Mouse (Mus musculus) intestine, embryonic 16.5 days (tissue): Measurements from ENCODE around the gene Slitrk4. TPM values are rescaled to one million over a fixed set of nuclear protein-coding genes. Genes with fewer than 3 reads are reported as not detected.
A peak's percentile ranks its signal among the peaks of the same experiment; 100 is the strongest.

Experiments
- ATAC-seq: fragments of 200-750 bp; cut with Nextera tagmentation; 2 replicates; pipeline ENCODE4 v1.8.0; 2017; ENCODE audit warnings: moderate TSS enrichment, moderate library complexity
- H3K27ac ChIP-seq: fragments of 300-500 bp; sonication (generic); 2 replicates; pipeline ENCODE4 v1.5.1; 2014; ENCODE audit warnings: mild to moderate bottlenecking, low read length
- H3K27me3 ChIP-seq: fragments of 300-500 bp; sonication (generic); replicated peaks from 2 replicates; pipeline ENCODE4 v1.6.1; 2014; ENCODE audit warnings: low read length, control low read depth, mixed read lengths; ENCODE audit not compliant: control insufficient read depth, insufficient read depth
- H3K36me3 ChIP-seq: fragments of 300-500 bp; sonication (generic); 2 replicates; pipeline ENCODE4 v1.6.1; 2014; ENCODE audit warnings: low read length, control low read depth; ENCODE audit not compliant: control insufficient read depth, insufficient read depth
- H3K4me1 ChIP-seq: fragments of 300-500 bp; sonication (generic); 2 replicates; pipeline ENCODE4 v1.6.1; 2014; ENCODE audit warnings: low read length, control low read depth, mixed read lengths; ENCODE audit not compliant: control insufficient read depth, insufficient read depth
- H3K4me2 ChIP-seq: fragments of 300-500 bp; sonication (generic); 2 replicates; pipeline ENCODE4 v1.6.1; 2014; ENCODE audit warnings: low read depth, low read length, control low read depth
- H3K4me3 ChIP-seq: fragments of 300-500 bp; sonication (generic); 2 replicates; pipeline ENCODE4 v1.5.1; 2014; ENCODE audit warnings: mild to moderate bottlenecking, low read length
- H3K9ac ChIP-seq: fragments of 300-500 bp; sonication (generic); 2 replicates; pipeline ENCODE4 v1.6.1; 2014; ENCODE audit warnings: low read depth, low read length
- H3K9me3 ChIP-seq: fragments of 300-500 bp; sonication (generic); 2 replicates; pipeline ENCODE4 v1.6.1; 2016; ENCODE audit warnings: low read length, control low read depth; ENCODE audit not compliant: control insufficient read depth
- WGBS: fragments of 180-500 bp; shearing (Covaris S2); extraction: QIAGEN DNeasy Blood & Tissue Kit; methylation state at CpG from one replicate; pipeline ENCODE4 v1.1.7; 2014; 5-methylcytosine and 5-hydroxymethylcytosine counted together
- polyA plus RNA-seq: library from polyadenylated mRNA; unstranded; fragments of >200 nt; fragmentation: Nextera tagmentation; extraction: Ambion mirVana; gene quantifications from 2 replicates; pipeline ENCODE4 v1.2.1, GENCODE M21; 2015

The Slitrk4 gene
- 2.2 and 2.3 TPM in 2 replicates for polyA plus RNA-seq

- H3K4me2 ChIP-seq, result peak within 1 kb of the TSS; percentile 70
- peak; percentile 71 for ATAC-seq
- H3K36me3 ChIP-seq, result no peaks in the 10 kb centered on the region
- WGBS, result 10% methylated on average over 54 of the region's 54 CpGs
- H3K27me3 ChIP-seq, result no peaks in the 10 kb centered on the region
- H3K9ac ChIP-seq, result peak within 1 kb of the TSS; percentile 49
- H3K9me3 ChIP-seq, result no peaks in the 10 kb centered on the region
- H3K4me3 ChIP-seq, result peak within 1 kb of the TSS; percentile 49
- H3K27ac ChIP-seq, result no peak within 1 kb of the TSS
- H3K4me1 ChIP-seq, result no peaks in the 10 kb centered on the region
These were observed at the start of gene Slitrk4 for GRCm38 (mm10) chrX:64276290-64277125. Gene Slitrk4 (minus strand): TSS chrX:64276996.

DNA sequence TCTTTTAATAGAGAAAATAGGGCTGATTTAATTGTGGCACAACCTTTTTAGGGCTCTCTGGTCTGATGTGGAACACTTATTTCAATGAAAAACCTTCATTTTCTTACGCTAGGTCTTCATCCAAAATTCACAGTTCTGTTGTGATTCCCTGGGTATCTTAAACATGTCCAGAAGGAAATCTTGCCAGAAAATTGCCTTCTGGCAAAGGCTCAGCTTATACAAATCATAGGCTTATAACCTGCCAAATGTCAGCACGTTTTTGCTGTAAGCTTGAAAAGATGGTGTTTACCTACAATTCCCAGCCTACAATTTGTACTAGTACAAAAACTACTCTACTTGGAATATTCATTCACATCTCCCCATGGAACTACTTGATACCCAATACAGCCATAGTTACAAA lies 42.7 kb upstream of the Slitrk4 start:
- H3K9ac ChIP-seq, result no peak overlapping the region
- no peaks in the 10 kb centered on the region for H3K9me3 ChIP-seq
- no peak overlapping the region for H3K27ac ChIP-seq
- H3K4me3 ChIP-seq, result no peak overlapping the region
- 70% methylated on average over 2 of the region's 2 CpGs for WGBS
- no peak for ATAC-seq
- H3K4me2 ChIP-seq, result no peak overlapping the region
- no peaks in the 10 kb centered on the region for H3K36me3 ChIP-seq
- H3K27me3 ChIP-seq, result no peaks in the 10 kb centered on the region
- H3K4me1 ChIP-seq, result no peaks in the 10 kb centered on the region

DNA sequence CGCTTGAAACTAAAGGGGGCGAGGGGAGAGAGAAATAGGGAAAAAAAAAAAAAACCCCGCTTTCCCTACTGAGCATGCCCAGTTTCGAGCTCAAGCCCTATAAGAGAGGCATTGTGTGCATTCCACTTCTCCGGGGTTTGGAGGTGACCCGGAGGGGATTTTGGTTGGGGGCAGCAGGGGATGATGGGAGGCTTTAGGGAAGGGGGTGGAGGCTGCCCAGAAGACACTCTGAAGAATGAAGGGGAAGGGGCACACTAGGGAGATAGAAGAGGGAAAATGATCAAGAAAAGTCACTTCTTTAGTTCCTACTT lies 1.1 kb upstream of the Slitrk4 start:
- no peaks in the 10 kb centered on the region for H3K4me1 ChIP-seq
- ATAC-seq, result no peak
- no peak overlapping the region for H3K9ac ChIP-seq
- 19% methylated on average over 6 of the region's 6 CpGs for WGBS
- no peak overlapping the region; the same call in 1 of the 2 replicates for H3K4me2 ChIP-seq
- no peak overlapping the region for H3K4me3 ChIP-seq
- H3K27ac ChIP-seq, result no peak overlapping the region
- no peaks in the 10 kb centered on the region for H3K27me3 ChIP-seq
- H3K36me3 ChIP-seq, result no peaks in the 10 kb centered on the region
- no peaks in the 10 kb centered on the region for H3K9me3 ChIP-seq

- 0 out of 2 replicates have a peak overlapping the region, but pooled peaks have one; percentile 49 for H3K9ac ChIP-seq
- WGBS, result 12% methylated on average over 13 of the region's 22 CpGs
These were observed 562 bp upstream of the Slitrk4 start for GRCm38 (mm10) chrX:64277126-64277990.

DNA sequence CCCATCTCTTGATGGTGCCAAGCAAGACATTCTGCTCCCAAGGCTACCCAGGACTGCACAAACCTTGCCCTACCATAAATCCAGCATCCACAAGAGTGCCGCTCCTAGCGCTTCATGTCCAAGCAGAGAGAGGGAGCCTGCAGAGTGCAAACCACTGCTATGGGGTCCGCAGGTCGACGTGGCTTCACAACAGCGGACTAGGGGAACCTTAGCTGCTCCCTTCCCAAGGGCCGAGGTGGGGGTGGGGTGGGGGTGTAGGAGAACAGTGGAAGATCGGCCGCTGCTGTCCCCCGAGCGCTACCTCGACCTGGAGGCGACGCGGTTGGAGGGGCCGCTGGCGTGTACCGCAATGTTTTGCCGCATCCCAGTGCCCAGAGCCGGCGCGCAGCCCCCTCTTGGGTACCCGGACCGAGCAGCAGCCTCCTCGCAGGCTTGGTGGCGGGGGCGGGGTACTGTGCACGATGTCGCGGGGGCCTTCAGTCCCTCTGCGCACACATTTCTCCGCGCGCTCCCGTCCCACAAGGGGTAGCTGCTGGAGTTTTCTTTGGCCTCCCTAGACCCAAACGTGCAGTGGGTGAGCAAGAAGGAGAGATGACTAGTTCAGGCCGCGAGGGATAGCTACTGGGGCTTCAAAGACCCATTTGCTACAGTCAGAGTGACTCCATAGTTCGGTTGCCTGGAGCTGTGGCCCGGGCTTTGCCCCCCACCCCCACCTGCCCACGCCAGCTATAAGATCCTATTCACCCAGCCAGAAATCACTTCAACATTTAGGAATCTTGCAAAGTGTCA lies 1.1 kb downstream of the Slitrk4 start:
- ATAC-seq, result no peak; the same call in 1 of the 2 replicates
- Histone ChIP-seq H3K27me3 (no peaks in the 10 kb centered on the region), H3K4me2 (peak overlapping the region; percentile 70), H3K36me3 (no peaks in the 10 kb centered on the region), H3K9ac (peak overlapping the region; percentile 29; the same call in 1 of the 2 replicates), H3K27ac (no peak overlapping the region), H3K4me3 (peak overlapping the region; percentile 49), H3K4me1 (no peaks in the 10 kb centered on the region), H3K9me3 (no peaks in the 10 kb centered on the region)
- WGBS, result 9% methylated on average over 35 of the region's 41 CpGs

More at GRCm38 (mm10) chrX:64277126-64277990, 562 bp upstream of the Slitrk4 start:
- Histone ChIP-seq H3K27ac (no peak overlapping the region), H3K4me3 (peak overlapping the region; percentile 49), H3K4me1 (no peaks in the 10 kb centered on the region), H3K27me3 (no peaks in the 10 kb centered on the region), H3K4me2 (peak overlapping the region; percentile 70), H3K36me3 (no peaks in the 10 kb centered on the region), H3K9me3 (no peaks in the 10 kb centered on the region)
- 0 out of 2 replicates have a peak, but pooled peaks have one; percentile 21 for ATAC-seq

DNA sequence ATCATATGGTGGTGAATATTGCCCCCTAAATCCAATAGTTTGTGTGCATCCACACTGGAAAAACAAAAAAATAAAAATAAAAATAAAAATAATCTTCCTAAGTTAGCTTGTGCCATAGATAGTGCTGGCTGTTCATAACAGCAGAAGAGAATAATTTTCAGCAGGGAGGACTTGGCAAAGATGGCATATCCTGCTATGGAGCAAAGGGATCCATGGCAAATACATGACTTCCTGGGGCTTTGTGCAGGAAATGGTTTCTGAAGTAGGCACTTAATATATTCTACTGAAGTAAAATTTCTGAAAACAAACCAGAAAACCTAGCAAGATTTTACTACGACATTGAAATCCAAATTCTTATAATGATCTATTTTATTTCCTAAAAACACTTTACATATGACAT lies 13.3 kb downstream of the Slitrk4 start:
- no peak overlapping the region for H3K4me3 ChIP-seq
- 80% methylated on average over 1 of the region's 1 CpGs for WGBS
- H3K27ac ChIP-seq, result no peak overlapping the region
- no peak for ATAC-seq
- H3K36me3 ChIP-seq, result no peaks in the 10 kb centered on the region
- H3K4me1 ChIP-seq, result no peaks in the 10 kb centered on the region
- H3K9ac ChIP-seq, result no peak overlapping the region
- no peak overlapping the region for H3K4me2 ChIP-seq
- no peaks in the 10 kb centered on the region for H3K9me3 ChIP-seq
- H3K27me3 ChIP-seq, result no peaks in the 10 kb centered on the region

Other genes with a start within 250 kb of the Slitrk4 start
- gene Gm6760, start 124.8 kb downstream of the Slitrk4 start, polyA plus RNA-seq, result not detected in 2 replicates
- 0.07 and 0.16 TPM in 2 replicates for gene 3830417A13Rik, start 103.4 kb downstream of the Slitrk4 start, polyA plus RNA-seq